21 mouse cellular contexts compared by ENCODE assay signal in genomic region chr4:111444616-111445160, GRCm38 (mm10). TPM values are rescaled to one million over a fixed set of nuclear protein-coding genes. Genes with fewer than 3 reads are reported as not detected.
DNase-seq lines count a peak whose midpoint lies in the region; ATAC-seq lines count a peak whose summit lies in the region.
"Had no signal": no experiment of that assay in that cellular context is flagged by ENCODE, and none has a peak within 500 bp of the region (broad histone marks: within the 10 kb centered on the region; RNA-seq: fewer than 3 reads in every experiment).

No protein-coding gene starts in this region.

- peak overlapping the region; percentile 0; the same call in 1 of the 2 replicates for H3K27ac ChIP-seq in hindbrain, embryonic 11.5 days (ENCODE audit: low read depth, low read length)
- no peak overlapping the region for H3K27ac ChIP-seq in midbrain, embryonic 11.5 days (ENCODE audit: low read depth, low read length)
- no peak overlapping the region for H3K27ac ChIP-seq in neural tube, embryonic 14.5 days (ENCODE audit: low read depth, low read length)
- H3K27ac ChIP-seq: limb, embryonic 10.5 days; liver, embryonic 12.5 days; stomach, postnatal 0 days had no signal

- intact Hi-C loops in heart, postnatal 14 days (cut with DNase I): no loop called here

- no peaks in the 10 kb centered on the region for H3K36me3 ChIP-seq in hindbrain, embryonic 11.5 days (ENCODE audit: control insufficient read depth, insufficient read depth, low read length)
- H3K36me3 ChIP-seq in midbrain, embryonic 11.5 days (ENCODE audit: control insufficient read depth, insufficient read depth, low read length): no peaks in the 10 kb centered on the region
- peaks cover 10% of the 10 kb centered on the region; the same call in 1 of the 2 replicates for H3K36me3 ChIP-seq in neural tube, embryonic 14.5 days (ENCODE audit: control insufficient read depth, insufficient read depth, low read length)
- H3K36me3 ChIP-seq: liver, embryonic 12.5 days had no signal

- no peak overlapping the region for H3K4me2 ChIP-seq in hindbrain, embryonic 11.5 days (replicated peaks; ENCODE audit: low read depth, low read length)
- no peak overlapping the region for H3K4me2 ChIP-seq in midbrain, embryonic 11.5 days
- no peak overlapping the region for H3K4me2 ChIP-seq in neural tube, embryonic 14.5 days (ENCODE audit: low read depth, low read length)
- H3K4me2 ChIP-seq: heart, embryonic 11.5 days; liver, embryonic 12.5 days had no signal

- no peaks in the 10 kb centered on the region for H3K9me3 ChIP-seq in hindbrain, embryonic 11.5 days (ENCODE audit: control insufficient read depth, low read length)
- H3K9me3 ChIP-seq in midbrain, embryonic 11.5 days (ENCODE audit: control insufficient read depth, low read length): no peaks in the 10 kb centered on the region
- no peaks in the 10 kb centered on the region for H3K9me3 ChIP-seq in neural tube, embryonic 14.5 days (ENCODE audit: control insufficient read depth, low read length)
- H3K9me3 ChIP-seq: limb, embryonic 10.5 days; liver, embryonic 12.5 days; megakaryocyte, embryonic 14.5 days had no signal

- H3K9ac ChIP-seq in hindbrain, embryonic 11.5 days (ENCODE audit: low read depth, low read length): no peak overlapping the region
- no peak overlapping the region for H3K9ac ChIP-seq in midbrain, embryonic 11.5 days (ENCODE audit: low read length)
- H3K9ac ChIP-seq in neural tube, embryonic 14.5 days (replicated peaks; ENCODE audit: low read depth, low read length): no peak overlapping the region
- H3K9ac ChIP-seq: liver, embryonic 12.5 days had no signal

- ATAC-seq in hindbrain, embryonic 11.5 days (ENCODE audit: low FRiP score): peak; percentile 82
- ATAC-seq in midbrain, embryonic 11.5 days (ENCODE audit: low FRiP score): peak; percentile 79
- ATAC-seq in neural tube, embryonic 14.5 days (ENCODE audit: low read depth): peak; percentile 78
- ATAC-seq: intestine, postnatal 0 days; liver, embryonic 12.5 days had no signal

- H3K27me3 ChIP-seq in hindbrain, embryonic 11.5 days (ENCODE audit: control insufficient read depth, insufficient read depth, low read length): no peaks in the 10 kb centered on the region
- H3K27me3 ChIP-seq in midbrain, embryonic 11.5 days (ENCODE audit: control insufficient read depth, insufficient read depth, low read length): peaks cover 9% of the 10 kb centered on the region
- no peaks in the 10 kb centered on the region for H3K27me3 ChIP-seq in neural tube, embryonic 14.5 days (ENCODE audit: control insufficient read depth, insufficient read depth, low read length)
- H3K27me3 ChIP-seq: CH12.LX; liver, embryonic 12.5 days; megakaryocyte, embryonic 14.5 days had no signal

- no peak overlapping the region for H3K4me3 ChIP-seq in hindbrain, embryonic 11.5 days (ENCODE audit: low read depth, low read length)
- H3K4me3 ChIP-seq in midbrain, embryonic 11.5 days (ENCODE audit: low read depth, low read length): no peak overlapping the region
- H3K4me3 ChIP-seq in neural tube, embryonic 14.5 days (ENCODE audit: low read depth, low read length): no peak overlapping the region
- H3K4me3 ChIP-seq: limb, embryonic 10.5 days; liver, embryonic 12.5 days; megakaryocyte, embryonic 14.5 days had no signal

- H3K4me1 ChIP-seq in hindbrain, embryonic 11.5 days (replicated peaks; ENCODE audit: control insufficient read depth, insufficient read depth, low read length): no peaks in the 10 kb centered on the region; the same call in 1 of the 2 replicates
- H3K4me1 ChIP-seq in midbrain, embryonic 11.5 days (ENCODE audit: control insufficient read depth, insufficient read depth, low read length): peaks cover 7% of the 10 kb centered on the region
- H3K4me1 ChIP-seq in neural tube, embryonic 14.5 days (ENCODE audit: control insufficient read depth, insufficient read depth, low read length): peaks cover 16% of the 10 kb centered on the region
- H3K4me1 ChIP-seq: limb, embryonic 10.5 days had no signal

- peak; percentile 12 for DNase-seq in embryo, embryonic 11 days
- DNase-seq in embryo, embryonic 9.5 days (ENCODE audit: extremely low spot score): no peak
- peak; percentile 25 for DNase-seq in hindbrain, embryonic 11.5 days (ENCODE audit: low spot score)
- DNase-seq in midbrain, embryonic 11.5 days (ENCODE audit: low spot score, missing footprints): peak; percentile 73
- DNase-seq in left cerebral cortex, adult 18-20 months (ENCODE audit: low spot score in 2 of 2): no peak
- no peak for DNase-seq in right cerebral cortex, postnatal 36 days (ENCODE audit: low spot score in 2 of 2)
- DNase-seq in heart, postnatal 14 days: no peak
- DNase-seq: adrenal gland, postnatal 36 days; cerebellum, postnatal 14 days; heart, postnatal 36 days; kidney, postnatal 25 days; lung, postnatal 10 days; thymus, postnatal 36 days had no signal

- 17% methylated on average over 1 of the region's 1 CpGs for WGBS in hindbrain, embryonic 11.5 days
- 19% methylated on average over 1 of the region's 1 CpGs for WGBS in midbrain, embryonic 11.5 days
- 5% methylated on average over 1 of the region's 1 CpGs for WGBS in neural tube, embryonic 14.5 days

RNA-seq across cellular contexts. Expression of gene Bend5, which starts 29.9 kb away (rescaled TPM):
- polyA plus RNA-seq in hindbrain, embryonic 11.5 days (2014; fragmentation: Nextera tagmentation; extraction: Ambion mirVana): 48.8 and 51.8 TPM in 2 replicates
- 35.4 and 39.9 TPM in 2 replicates for polyA plus RNA-seq in midbrain, embryonic 11.5 days (2014; fragmentation: Nextera tagmentation; extraction: Ambion mirVana)
- 69.5 and 72.4 TPM in 2 replicates for polyA plus RNA-seq in neural tube, embryonic 14.5 days (2014; fragmentation: Nextera tagmentation; extraction: Ambion mirVana)
- 10 to 100 TPM; 15.5 to 17.9 TPM for total RNA-seq in left cerebral cortex, adult 18-20 months (2021)
- total RNA-seq in heart, postnatal 14 days (2021): 1 to 10 TPM; 6.1 to 8.0 TPM

Comparison
In these comparisons a context has a peak if more than half of its experiments do, and no peak if none do; other contexts are left out.
1. DNase-seq: peak in embryo, embryonic 11 days (single experiment), hindbrain, embryonic 11.5 days (single experiment) and midbrain, embryonic 11.5 days (single experiment); none in embryo, embryonic 9.5 days (single experiment), left cerebral cortex, adult 18-20 months (0 of 2), right cerebral cortex, postnatal 36 days (0 of 2) and heart, postnatal 14 days (0 of 2).
2. Peak in every context shown above with its lines, with median percentiles within 50 percentile points of each other: ATAC-seq.